Mouse (Mus musculus): Measurements from ENCODE around the gene Ctdsp2.

Ctdsp2 gene

GRCm38 (mm10) chr10:127042468-127043115, 64.1 kb downstream of the Ctdsp2 start:
- no peak for DNase-seq (ENCODE audit: low spot score)

GRCm38 (mm10) chr10:127043187-127043586, 64.7 kb downstream of the Ctdsp2 start:
- DNase-seq (ENCODE audit: low spot score), result no peak

GRCm38 (mm10) chr10:127047954-127048353, 69.4 kb downstream of the Ctdsp2 start, which contains the start of gene Cyp27b1:
Cyp27b1 (plus strand) TSS chr10:127048250.
- DNase-seq (ENCODE audit: low spot score), result no peak

- DNase-seq (ENCODE audit: low spot score), result no peak
These were observed 70.3 kb downstream of the Ctdsp2 start for GRCm38 (mm10) chr10:127048608-127049394.

Measured in urinary bladder, postnatal 25 days (tissue).